Mouse (Mus musculus): ENCODE measurements around the gene Nfib. TPM values are rescaled to one million over a fixed set of nuclear protein-coding genes. Genes with fewer than 3 reads are reported as not detected.

Nfib gene
- polyA plus RNA-seq, 1 experiment: 3.9 TPM

DNA sequence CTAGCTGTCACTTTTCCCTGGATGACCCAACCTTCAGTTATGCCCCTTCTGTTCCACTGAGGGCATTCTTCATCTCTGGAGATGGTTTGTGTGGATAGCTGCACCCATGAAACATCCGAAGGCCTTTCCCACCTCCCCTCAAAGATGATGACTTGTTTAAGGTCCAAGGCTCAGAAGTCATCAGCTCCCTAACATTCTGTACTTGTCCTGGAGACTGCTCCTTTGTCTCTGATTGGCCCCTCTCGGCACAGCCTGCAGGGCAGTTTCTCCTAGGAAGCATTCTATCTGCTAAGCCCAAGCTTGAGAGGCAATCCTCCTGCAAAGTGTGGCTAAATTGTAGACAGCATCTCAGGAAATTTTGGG, 165.5 kb downstream of the Nfib start:
- 78% methylated on average over 2 of the region's 2 CpGs for WGBS
- Histone ChIP-seq H3K4me1 (replicated peaks; ENCODE audit: control insufficient read depth, insufficient read depth, low read length) (no peaks in the 10 kb centered on the region), H3K4me3 (ENCODE audit: control insufficient read depth, insufficient read depth, low read length) (no peak overlapping the region), H3K27ac (ENCODE audit: control insufficient read depth, insufficient read depth, low read length) (no peak overlapping the region), H3K27me3 (ENCODE audit: control insufficient read depth, insufficient read depth, low read length) (peaks cover 6% of the 10 kb centered on the region; the same call in 1 of the 2 replicates), H3K36me3 (ENCODE audit: control insufficient read depth, insufficient read depth, low read length) (no peaks in the 10 kb centered on the region)
- DNase-seq: no peak
- no peak for TF ChIP-seq POLR2A (IDR thresholded peaks at IDR 0.05; ENCODE audit: control insufficient read depth, extremely low read depth, insufficient read depth, low read length, poor library complexity)
- TF ChIP-seq CTCF (IDR thresholded peaks at IDR 0.05; ENCODE audit: borderline replicate concordance, control insufficient read depth, extremely low read depth, insufficient read depth, low read length, poor library complexity): no peak

GRCm38 (mm10) chr4:82539406-82540047, 166.0 kb downstream of the Nfib start:
- no peak for TF ChIP-seq POLR2A (IDR thresholded peaks at IDR 0.05; ENCODE audit: control insufficient read depth, extremely low read depth, insufficient read depth, low read length, poor library complexity)
- no peak for TF ChIP-seq CTCF (IDR thresholded peaks at IDR 0.05; ENCODE audit: borderline replicate concordance, control insufficient read depth, extremely low read depth, insufficient read depth, low read length, poor library complexity)
- H3K27me3 ChIP-seq (ENCODE audit: control insufficient read depth, insufficient read depth, low read length): peaks cover 6% of the 10 kb centered on the region; the same call in 1 of the 2 replicates
- no peak for DNase-seq
- H3K4me1 ChIP-seq (replicated peaks; ENCODE audit: control insufficient read depth, insufficient read depth, low read length): no peaks in the 10 kb centered on the region
- H3K27ac ChIP-seq (ENCODE audit: control insufficient read depth, insufficient read depth, low read length): no peak overlapping the region
- H3K4me3 ChIP-seq (ENCODE audit: control insufficient read depth, insufficient read depth, low read length): no peak overlapping the region
- H3K36me3 ChIP-seq (ENCODE audit: control insufficient read depth, insufficient read depth, low read length): no peaks in the 10 kb centered on the region
- 34% methylated on average over 8 of the region's 8 CpGs for WGBS

GRCm38 (mm10) chr4:82538815-82539214, 166.7 kb downstream of the Nfib start:
- Histone ChIP-seq H3K27me3 (ENCODE audit: control insufficient read depth, insufficient read depth, low read length) (peaks cover 6% of the 10 kb centered on the region; the same call in 1 of the 2 replicates), H3K27ac (ENCODE audit: control insufficient read depth, insufficient read depth, low read length) (no peak overlapping the region), H3K36me3 (ENCODE audit: control insufficient read depth, insufficient read depth, low read length) (no peaks in the 10 kb centered on the region), H3K4me1 (replicated peaks; ENCODE audit: control insufficient read depth, insufficient read depth, low read length) (no peaks in the 10 kb centered on the region), H3K4me3 (ENCODE audit: control insufficient read depth, insufficient read depth, low read length) (no peak overlapping the region)
- WGBS: 9% methylated on average over 9 of the region's 9 CpGs
- no peak for TF ChIP-seq POLR2A (IDR thresholded peaks at IDR 0.05; ENCODE audit: control insufficient read depth, extremely low read depth, insufficient read depth, low read length, poor library complexity)
- no peak for TF ChIP-seq CTCF (IDR thresholded peaks at IDR 0.05; ENCODE audit: borderline replicate concordance, control insufficient read depth, extremely low read depth, insufficient read depth, low read length, poor library complexity)
- no peak for DNase-seq

- no peak overlapping the region for H3K4me3 ChIP-seq (ENCODE audit: control insufficient read depth, insufficient read depth, low read length)
Measured at GRCm38 (mm10) chr4:82538069-82538811, 167.3 kb downstream of the Nfib start.

DNA sequence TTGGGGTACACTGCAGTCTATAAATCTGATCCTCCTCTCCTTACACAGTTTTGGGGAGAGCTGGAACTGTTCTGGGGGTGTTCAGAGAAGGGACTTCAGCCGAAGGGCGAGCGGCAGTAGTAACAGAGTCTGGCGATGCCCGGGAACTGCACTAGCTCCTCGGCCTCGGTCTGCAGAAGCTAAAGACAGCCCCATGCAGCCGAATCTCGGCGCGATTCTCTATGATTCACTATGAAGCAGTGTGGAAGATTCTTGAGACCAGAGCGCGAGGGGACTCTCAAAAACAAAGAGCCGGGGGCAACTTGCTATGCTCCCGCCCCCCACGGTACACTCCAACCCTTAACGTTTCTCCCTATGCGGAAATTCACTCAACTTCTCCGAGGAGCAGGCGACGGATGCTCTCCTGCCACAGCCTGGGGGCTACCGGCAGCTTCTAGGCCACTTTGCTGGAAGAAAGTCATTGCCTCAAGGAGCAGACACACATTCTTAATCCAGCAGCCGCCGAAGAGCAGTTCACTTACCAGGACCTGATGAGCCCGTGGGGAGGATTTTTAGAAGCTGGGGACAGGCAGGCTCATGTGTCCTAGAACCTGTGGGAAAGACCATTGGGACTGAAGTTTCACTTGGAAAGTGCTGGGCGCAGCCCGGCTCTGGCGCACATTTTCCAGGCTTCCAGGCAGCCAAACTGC, 168.1 kb downstream of the Nfib start:
- H3K27ac ChIP-seq (ENCODE audit: control insufficient read depth, insufficient read depth, low read length): no peak overlapping the region
- 6% methylated on average over 28 of the region's 28 CpGs for WGBS
- DNase-seq: no peak
- no peaks in the 10 kb centered on the region for H3K36me3 ChIP-seq (ENCODE audit: control insufficient read depth, insufficient read depth, low read length)
- H3K27me3 ChIP-seq (ENCODE audit: control insufficient read depth, insufficient read depth, low read length): peaks cover 6% of the 10 kb centered on the region; the same call in 1 of the 2 replicates
- H3K4me1 ChIP-seq (replicated peaks; ENCODE audit: control insufficient read depth, insufficient read depth, low read length): no peaks in the 10 kb centered on the region
- no peak for TF ChIP-seq POLR2A (IDR thresholded peaks at IDR 0.05; ENCODE audit: control insufficient read depth, extremely low read depth, insufficient read depth, low read length, poor library complexity)
- no peak for TF ChIP-seq CTCF (IDR thresholded peaks at IDR 0.05; ENCODE audit: borderline replicate concordance, control insufficient read depth, extremely low read depth, insufficient read depth, low read length, poor library complexity)
- H3K4me3 ChIP-seq (ENCODE audit: control insufficient read depth, insufficient read depth, low read length): no peak overlapping the region

More at GRCm38 (mm10) chr4:82538069-82538811, 167.3 kb downstream of the Nfib start:
- Histone ChIP-seq H3K36me3 (ENCODE audit: control insufficient read depth, insufficient read depth, low read length) (no peaks in the 10 kb centered on the region), H3K27me3 (ENCODE audit: control insufficient read depth, insufficient read depth, low read length) (peaks cover 6% of the 10 kb centered on the region; the same call in 1 of the 2 replicates), H3K4me1 (replicated peaks; ENCODE audit: control insufficient read depth, insufficient read depth, low read length) (no peaks in the 10 kb centered on the region), H3K27ac (ENCODE audit: control insufficient read depth, insufficient read depth, low read length) (no peak overlapping the region)
- TF ChIP-seq CTCF (IDR thresholded peaks at IDR 0.05; ENCODE audit: borderline replicate concordance, control insufficient read depth, extremely low read depth, insufficient read depth, low read length, poor library complexity) (no peak), POLR2A (IDR thresholded peaks at IDR 0.05; ENCODE audit: control insufficient read depth, extremely low read depth, insufficient read depth, low read length, poor library complexity) (no peak)
- no peak for DNase-seq
- WGBS: 10% methylated on average over 30 of the region's 30 CpGs

All from thymus, adult 2 months (tissue).